Mouse (Mus musculus) liver, adult 2 months (tissue): ENCODE measurements around the gene P2rx5.

ENCODE experiments used
- CTCF ChIP-seq: fragments of 200-500 bp; IDR thresholded peaks from 2 replicates; pipeline ENCODE4 v1.5.1; 2011; ENCODE audit warnings: low read depth, low read length, control low read depth
- POLR2A ChIP-seq: fragments of 200-500 bp; IDR thresholded peaks from 2 replicates; pipeline ENCODE4 v1.6.1; 2011; ENCODE audit warnings: low read length, control low read depth; ENCODE audit not compliant: insufficient read depth; ENCODE audit errors: extremely low read depth

DNA sequence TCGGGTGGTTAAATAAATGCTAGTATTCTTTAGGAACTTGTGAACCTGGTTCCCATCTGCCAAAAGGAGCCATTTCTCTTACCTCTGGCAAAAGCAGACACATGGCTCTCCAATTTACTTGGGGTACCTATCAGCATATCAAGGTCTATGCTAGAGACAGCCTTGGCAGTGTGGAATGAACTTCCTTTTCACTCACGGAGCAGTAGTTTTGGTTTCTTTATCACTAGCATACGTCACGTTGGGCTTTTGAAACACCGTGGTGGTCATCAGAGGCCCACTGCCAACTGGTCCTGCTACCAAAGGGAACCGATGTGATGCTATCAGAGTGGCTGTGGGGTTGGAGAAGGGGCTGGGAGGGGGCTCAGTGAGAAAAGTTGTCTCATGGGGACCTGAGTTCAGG is 27.2 kb upstream of the P2rx5 start:
- TF ChIP-seq CTCF (no peak), POLR2A (no peak)
